Mouse (Mus musculus) ES-Bruce4 (cell line): Measurements from ENCODE around the gene Srd5a2.

Experiments
- CTCF ChIP-seq: IDR thresholded peaks from one replicate; pipeline ENCODE4 v1.8.1; 2011; ENCODE audit warnings: low read depth, low read length
- EP300 ChIP-seq: IDR thresholded peaks from 2 replicates; pipeline ENCODE4 v1.6.1; 2011; ENCODE audit warnings: low read depth, low read length; ENCODE audit not compliant: insufficient read depth
- POLR2A ChIP-seq: IDR thresholded peaks from one replicate; pipeline ENCODE4 v1.8.1; 2011; ENCODE audit warnings: low read length; ENCODE audit not compliant: insufficient read depth

DNA sequence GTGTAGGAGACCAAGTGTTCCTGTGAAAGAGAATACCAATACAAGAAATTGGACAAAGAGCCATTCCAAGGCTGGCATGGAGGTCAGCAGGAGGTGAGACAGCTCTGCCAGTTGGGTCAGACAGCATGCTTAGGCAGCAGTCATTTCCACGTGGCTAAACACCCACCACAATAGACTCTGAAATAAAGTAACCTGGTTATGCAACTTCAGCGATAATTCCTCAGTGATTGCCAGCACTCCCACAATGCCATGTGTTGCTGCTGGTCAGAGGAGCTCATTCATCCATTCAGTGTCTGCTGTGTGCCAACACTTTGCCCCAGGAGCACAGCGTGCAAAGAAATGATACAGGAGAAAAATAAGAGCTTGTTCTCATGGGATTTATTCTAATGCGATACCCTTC, 4.0 kb downstream of the Srd5a2 start:
- TF ChIP-seq CTCF (no peak), POLR2A (no peak), EP300 (no peak)
